Mouse (Mus musculus): ENCODE results near the gene Hps4. TPM values are rescaled to one million over a fixed set of nuclear protein-coding genes. Genes with fewer than 3 reads are reported as not detected.
A peak's percentile ranks its signal among the peaks of the same experiment; 100 is the strongest.
"Not testable (repeated sequence)": the region's sequence is repeated elsewhere in the genome, so short reads cannot be mapped to it uniquely, and the experiment has no call there.

The Hps4 gene
- total and polyA plus RNA-seq, 2 experiments, result 12.3 to 30.9 TPM

GRCm38 (mm10) chr5:112317328-112317727 lies 25.6 kb upstream of the Hps4 start:
- TF ChIP-seq POLR2A (IDR thresholded peaks at IDR 0.05; ENCODE audit: extremely low read depth, insufficient read depth, low read length) (no peak), CTCF (IDR thresholded peaks at IDR 0.05; ENCODE audit: low read depth, low read length) (no peak)
- DNase-seq (ENCODE audit: extremely low read depth, low read depth, low spot score), result no peak
- no peaks in the 10 kb centered on the region for H3K27me3 ChIP-seq (ENCODE audit: control insufficient read depth, insufficient read depth, low read length)
- no peak overlapping the region for H3K4me3 ChIP-seq (ENCODE audit: insufficient read depth, low read depth, low read length)
- peaks cover 9% of the 10 kb centered on the region for H3K36me3 ChIP-seq (ENCODE audit: control insufficient read depth, insufficient read depth, low read length)
- H3K9ac ChIP-seq (ENCODE audit: low read depth, low read length), result no peak overlapping the region
- 41% methylated on average over 5 of the region's 5 CpGs for WGBS
- H3K27ac ChIP-seq (replicated peaks; ENCODE audit: insufficient read depth, low read depth, low read length), result 0 out of 2 replicates have a peak overlapping the region, but pooled peaks have one; percentile 19
- H3K4me1 ChIP-seq (ENCODE audit: control insufficient read depth, insufficient read depth, low read length), result no peaks in the 10 kb centered on the region
- no peaks in the 10 kb centered on the region for H3K79me2 ChIP-seq (ENCODE audit: control insufficient read depth, insufficient read depth, low read length)

DNA sequence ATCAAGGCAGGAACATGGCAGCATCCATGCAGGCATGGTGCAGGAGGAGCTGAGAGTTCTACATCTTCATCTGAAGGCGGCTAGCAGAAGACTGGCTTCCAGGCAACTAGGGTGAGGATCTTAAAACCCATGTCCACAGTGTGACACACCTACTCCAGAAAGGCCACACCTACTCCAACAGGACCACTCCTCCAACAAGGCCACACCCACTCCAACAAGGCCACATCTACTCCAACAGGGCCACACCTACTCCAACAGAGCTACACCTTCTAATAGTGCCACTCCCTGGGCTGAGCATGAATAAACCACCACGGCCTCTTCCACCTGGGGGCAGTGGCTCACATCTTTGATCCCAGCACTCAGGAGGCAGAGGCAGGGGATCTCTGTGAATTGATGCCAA lies 23.5 kb upstream of the Hps4 start:
- not testable (repeated sequence) for H3K4me3 ChIP-seq (ENCODE audit: insufficient read depth, low read depth, low read length); H3K27ac ChIP-seq (replicated peaks; ENCODE audit: insufficient read depth, low read depth, low read length); H3K36me3 ChIP-seq (ENCODE audit: control insufficient read depth, insufficient read depth, low read length); H3K27me3 ChIP-seq (ENCODE audit: control insufficient read depth, insufficient read depth, low read length); DNase-seq (ENCODE audit: extremely low read depth, low read depth, low spot score); H3K79me2 ChIP-seq (ENCODE audit: control insufficient read depth, insufficient read depth, low read length); H3K4me1 ChIP-seq (ENCODE audit: control insufficient read depth, insufficient read depth, low read length); H3K9ac ChIP-seq (ENCODE audit: low read depth, low read length)
- 87% methylated on average over 2 of the region's 2 CpGs for WGBS

DNA sequence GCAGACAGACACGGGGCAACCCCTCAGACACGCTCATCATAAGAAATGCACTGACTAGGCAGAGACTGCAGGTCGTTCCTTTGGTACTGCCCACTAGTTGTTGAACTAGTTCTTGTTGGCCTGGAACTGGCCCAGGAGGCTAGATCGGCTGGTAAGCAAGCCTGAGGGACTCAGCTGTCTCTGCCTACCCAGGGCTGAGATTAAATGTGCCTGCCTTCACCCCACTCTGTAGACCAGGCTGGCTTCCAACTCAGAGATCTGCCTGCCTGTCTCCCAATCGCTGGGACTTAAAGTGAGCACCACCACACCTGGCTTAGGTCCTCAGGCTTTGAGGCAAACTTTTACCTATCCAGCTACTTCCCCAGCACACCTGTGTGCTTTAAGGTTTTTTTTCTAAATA lies 22.5 kb upstream of the Hps4 start:
- Histone ChIP-seq H3K9ac (ENCODE audit: low read depth, low read length) (no peak overlapping the region), H3K27me3 (ENCODE audit: control insufficient read depth, insufficient read depth, low read length) (no peaks in the 10 kb centered on the region), H3K4me1 (ENCODE audit: control insufficient read depth, insufficient read depth, low read length) (no peaks in the 10 kb centered on the region), H3K4me3 (ENCODE audit: insufficient read depth, low read depth, low read length) (no peak overlapping the region), H3K27ac (replicated peaks; ENCODE audit: insufficient read depth, low read depth, low read length) (no peak overlapping the region), H3K79me2 (ENCODE audit: control insufficient read depth, insufficient read depth, low read length) (no peaks in the 10 kb centered on the region), H3K36me3 (ENCODE audit: control insufficient read depth, insufficient read depth, low read length) (peaks cover under 1% of the 10 kb centered on the region; the same call in 1 of the 2 replicates)
- DNase-seq (ENCODE audit: extremely low read depth, low read depth, low spot score), result no peak
- 77% methylated on average over 5 of the region's 5 CpGs for WGBS
- no peak for TF ChIP-seq POLR2A (IDR thresholded peaks at IDR 0.05; ENCODE audit: extremely low read depth, insufficient read depth, low read length)
- TF ChIP-seq CTCF (IDR thresholded peaks at IDR 0.05; ENCODE audit: low read depth, low read length), result no peak

- H3K9ac ChIP-seq (ENCODE audit: low read depth, low read length), result no peak overlapping the region
- H3K27ac ChIP-seq (replicated peaks; ENCODE audit: insufficient read depth, low read depth, low read length), result no peak overlapping the region
- H3K36me3 ChIP-seq (ENCODE audit: control insufficient read depth, insufficient read depth, low read length), result no peaks in the 10 kb centered on the region
- H3K27me3 ChIP-seq (ENCODE audit: control insufficient read depth, insufficient read depth, low read length), result no peaks in the 10 kb centered on the region
- 68% methylated on average over 6 of the region's 6 CpGs for WGBS
- TF ChIP-seq POLR2A (IDR thresholded peaks at IDR 0.05; ENCODE audit: extremely low read depth, insufficient read depth, low read length) (no peak), CTCF (IDR thresholded peaks at IDR 0.05; ENCODE audit: low read depth, low read length) (no peak)
- DNase-seq (ENCODE audit: extremely low read depth, low read depth, low spot score), result no peak
- no peaks in the 10 kb centered on the region for H3K79me2 ChIP-seq (ENCODE audit: control insufficient read depth, insufficient read depth, low read length)
- peaks cover 2% of the 10 kb centered on the region; the same call in 1 of the 2 replicates for H3K4me1 ChIP-seq (ENCODE audit: control insufficient read depth, insufficient read depth, low read length)
- H3K4me3 ChIP-seq (ENCODE audit: insufficient read depth, low read depth, low read length), result no peak overlapping the region
These were observed 21.9 kb upstream of the Hps4 start for GRCm38 (mm10) chr5:112320936-112321335.

- Histone ChIP-seq H3K4me1 (ENCODE audit: control insufficient read depth, insufficient read depth, low read length) (peaks cover 2% of the 10 kb centered on the region; the same call in 1 of the 2 replicates), H3K27me3 (ENCODE audit: control insufficient read depth, insufficient read depth, low read length) (no peaks in the 10 kb centered on the region), H3K36me3 (ENCODE audit: control insufficient read depth, insufficient read depth, low read length) (no peaks in the 10 kb centered on the region), H3K79me2 (ENCODE audit: control insufficient read depth, insufficient read depth, low read length) (peaks cover 2% of the 10 kb centered on the region; the same call in 1 of the 2 replicates), H3K9ac (ENCODE audit: low read depth, low read length) (no peak overlapping the region), H3K27ac (replicated peaks; ENCODE audit: insufficient read depth, low read depth, low read length) (no peak overlapping the region), H3K4me3 (ENCODE audit: insufficient read depth, low read depth, low read length) (no peak overlapping the region)
- WGBS, result 80% methylated on average over 4 of the region's 4 CpGs
- TF ChIP-seq CTCF (IDR thresholded peaks at IDR 0.05; ENCODE audit: low read depth, low read length) (no peak), POLR2A (IDR thresholded peaks at IDR 0.05; ENCODE audit: extremely low read depth, insufficient read depth, low read length) (no peak)
- no peak for DNase-seq (ENCODE audit: extremely low read depth, low read depth, low spot score)
These were observed 21.5 kb upstream of the Hps4 start for GRCm38 (mm10) chr5:112321376-112321775.

DNA sequence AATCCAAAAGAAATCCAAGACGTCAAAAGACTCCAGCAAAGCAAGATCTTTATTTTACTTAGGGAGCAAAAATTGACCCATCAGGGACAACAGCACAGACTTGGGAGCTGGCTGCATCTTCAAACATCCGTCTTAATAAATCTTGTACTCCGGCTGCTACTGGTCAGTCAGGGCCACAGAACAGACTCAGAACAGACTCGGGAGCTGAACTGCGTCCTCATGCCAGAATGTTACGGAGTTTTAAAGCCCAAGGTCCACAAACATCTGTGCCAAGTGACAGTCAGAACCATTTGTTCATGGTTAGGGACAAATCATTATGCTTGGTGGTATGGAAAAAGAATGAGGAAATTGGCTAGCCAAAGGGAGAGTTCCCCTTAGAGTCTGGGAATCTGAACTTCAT lies 19.6 kb upstream of the Hps4 start:
- Histone ChIP-seq H3K4me1 (ENCODE audit: control insufficient read depth, insufficient read depth, low read length) (peaks cover 5% of the 10 kb centered on the region), H3K27ac (replicated peaks; ENCODE audit: insufficient read depth, low read depth, low read length) (no peak overlapping the region), H3K79me2 (ENCODE audit: control insufficient read depth, insufficient read depth, low read length) (peaks cover 9% of the 10 kb centered on the region; the same call in 1 of the 2 replicates), H3K9ac (ENCODE audit: low read depth, low read length) (no peak overlapping the region), H3K27me3 (ENCODE audit: control insufficient read depth, insufficient read depth, low read length) (no peaks in the 10 kb centered on the region), H3K36me3 (ENCODE audit: control insufficient read depth, insufficient read depth, low read length) (no peaks in the 10 kb centered on the region), H3K4me3 (ENCODE audit: insufficient read depth, low read depth, low read length) (no peak overlapping the region)
- WGBS, result 88% methylated on average over 6 of the region's 6 CpGs
- TF ChIP-seq POLR2A (IDR thresholded peaks at IDR 0.05; ENCODE audit: extremely low read depth, insufficient read depth, low read length), result no peak
- TF ChIP-seq CTCF (IDR thresholded peaks at IDR 0.05; ENCODE audit: low read depth, low read length), result no peak
- no peak for DNase-seq (ENCODE audit: extremely low read depth, low read depth, low spot score)
